Mouse (Mus musculus) heart, embryonic 12.5 days (tissue): ENCODE results near the gene Taar7b. TPM values are rescaled to one million over a fixed set of nuclear protein-coding genes. Genes with fewer than 3 reads are reported as not detected.

Experiments used
- ATAC-seq: fragments of 200-750 bp; cut with Nextera tagmentation; 2 replicates; pipeline ENCODE4 v1.8.0; 2017; ENCODE audit warnings: moderate TSS enrichment, moderate library complexity; ENCODE audit not compliant: insufficient number of reproducible peaks, low FRiP score
- H3K27ac ChIP-seq: fragments of 300-500 bp; sonication (generic); 2 replicates; pipeline ENCODE4 v1.5.1; 2016; ENCODE audit warnings: mild to moderate bottlenecking, moderate library complexity; ENCODE audit not compliant: poor library complexity, severe bottlenecking
- H3K27me3 ChIP-seq: fragments of 300-500 bp; sonication (generic); replicated peaks from 2 replicates; pipeline ENCODE4 v1.6.1; 2016; ENCODE audit warnings: mild to moderate bottlenecking, moderate library complexity
- H3K36me3 ChIP-seq: fragments of 300-500 bp; sonication (generic); 2 replicates; pipeline ENCODE4 v1.6.1; 2016; ENCODE audit warnings: mild to moderate bottlenecking, moderate library complexity
- H3K4me1 ChIP-seq: fragments of 300-500 bp; sonication (generic); replicated peaks from 2 replicates; pipeline ENCODE4 v1.6.1; 2016; ENCODE audit warnings: mild to moderate bottlenecking
- H3K4me2 ChIP-seq: fragments of 300-500 bp; sonication (generic); 2 replicates; pipeline ENCODE4 v1.6.1; 2016; ENCODE audit warnings: mild to moderate bottlenecking, moderate library complexity
- H3K4me3 ChIP-seq: fragments of 300-500 bp; sonication (generic); 2 replicates; pipeline ENCODE4 v1.5.1; 2016; ENCODE audit warnings: mild to moderate bottlenecking
- H3K9ac ChIP-seq: fragments of 300-500 bp; sonication (generic); 2 replicates; pipeline ENCODE4 v1.6.1; 2016; ENCODE audit warnings: mild to moderate bottlenecking, moderate library complexity
- H3K9me3 ChIP-seq: fragments of 300-500 bp; sonication (generic); replicated peaks from 2 replicates; pipeline ENCODE4 v1.6.1; 2016; ENCODE audit warnings: mild to moderate bottlenecking, moderate library complexity
- WGBS: fragments of 180-500 bp; shearing (Covaris S2); methylation state at CpG from one replicate; pipeline ENCODE4 v1.1.7; 2016; 5-methylcytosine and 5-hydroxymethylcytosine counted together
- polyA plus RNA-seq: library from polyadenylated mRNA; unstranded; fragments of >200 nt; fragmentation: Nextera tagmentation; extraction: Ambion mirVana; gene quantifications from 2 replicates; pipeline ENCODE4 v1.2.1, GENCODE M21; 2016

Taar7b gene
- not detected in 2 replicates for polyA plus RNA-seq

DNA sequence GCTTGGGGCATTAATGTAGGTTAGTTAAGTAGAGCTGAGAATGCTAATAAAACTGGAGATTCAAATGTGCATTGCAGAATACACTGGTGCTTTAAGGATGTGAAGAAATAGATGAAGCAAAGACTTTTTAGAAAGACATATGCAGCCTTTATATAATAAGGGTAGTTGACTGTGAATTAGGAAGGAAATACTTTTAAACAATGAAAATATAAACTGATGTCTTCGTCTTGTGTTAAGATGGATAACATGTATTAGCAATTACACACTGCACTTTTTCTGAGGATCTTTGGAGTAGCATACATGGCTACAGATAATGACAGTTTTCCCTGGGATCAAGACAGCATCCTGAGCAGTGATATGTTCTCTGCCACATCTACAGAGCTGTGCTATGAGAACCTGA is at the start of gene Taar7b:
Gene Taar7b, plus strand, starts transcription at position 301 of the 400 bp plus-strand sequence.
- H3K9me3 ChIP-seq: no peaks in the 10 kb centered on the region
- no peaks in the 10 kb centered on the region for H3K27me3 ChIP-seq
- H3K36me3 ChIP-seq: no peaks in the 10 kb centered on the region
- no peak within 1 kb of the TSS for H3K27ac ChIP-seq
- no peak within 1 kb of the TSS for H3K4me2 ChIP-seq
- H3K9ac ChIP-seq: no peak within 1 kb of the TSS
- ATAC-seq: no peak
- 84% methylated on average over 1 of the region's 1 CpGs for WGBS
- H3K4me3 ChIP-seq: no peak within 1 kb of the TSS
- no peaks in the 10 kb centered on the region for H3K4me1 ChIP-seq

DNA sequence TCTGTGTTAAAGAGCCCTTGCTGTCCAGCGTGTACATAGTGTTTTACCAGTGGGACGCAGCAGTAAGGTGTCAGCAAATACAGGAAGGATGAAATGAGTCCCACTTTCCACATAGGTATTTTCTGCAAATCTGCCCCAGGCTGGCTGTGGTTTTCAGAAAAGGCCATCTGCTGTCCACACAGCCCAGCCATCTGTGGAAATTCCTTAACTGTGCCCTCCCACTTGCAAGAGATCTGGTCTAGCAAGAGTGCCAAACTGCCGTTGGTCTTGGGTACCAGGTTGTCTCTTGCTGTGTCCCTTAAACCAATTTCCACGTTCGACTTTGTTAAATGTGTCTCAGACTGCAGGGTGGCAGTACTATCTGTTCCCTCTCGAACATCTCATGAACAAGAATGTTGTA is 48.0 kb upstream of the Taar7b start:
- Histone ChIP-seq H3K27ac (no peak overlapping the region), H3K36me3 (no peaks in the 10 kb centered on the region), H3K27me3 (no peaks in the 10 kb centered on the region), H3K4me1 (0 out of 2 replicates have a peak, but pooled peaks cover 13% of the 10 kb centered on the region), H3K4me3 (no peak overlapping the region), H3K9me3 (no peaks in the 10 kb centered on the region), H3K4me2 (no peak overlapping the region), H3K9ac (no peak overlapping the region)
- 78% methylated on average over 6 of the region's 6 CpGs for WGBS
- no peak for ATAC-seq

DNA sequence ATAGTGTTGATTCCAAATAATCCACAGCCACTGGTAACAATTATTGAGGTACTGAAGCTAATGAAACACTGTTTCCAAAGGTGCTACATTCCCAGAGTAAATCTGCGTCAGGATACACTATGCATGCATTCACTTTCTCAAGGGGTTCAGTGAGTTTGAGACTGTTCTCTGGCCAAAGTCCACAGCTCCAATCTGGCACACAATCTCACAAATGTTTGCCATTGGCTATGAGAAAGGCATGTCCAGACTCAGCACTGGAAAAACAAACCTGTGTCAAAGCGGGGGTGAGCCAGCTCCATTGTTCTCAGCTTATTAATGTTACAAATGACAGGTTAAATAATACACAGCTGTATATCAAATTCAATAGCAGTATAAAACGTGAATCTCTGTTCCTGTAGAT is 40.7 kb upstream of the Taar7b start:
- Histone ChIP-seq H3K9me3 (no peaks in the 10 kb centered on the region), H3K4me2 (no peak overlapping the region), H3K27ac (no peak overlapping the region), H3K4me3 (no peak overlapping the region), H3K36me3 (no peaks in the 10 kb centered on the region), H3K4me1 (0 out of 2 replicates have a peak, but pooled peaks cover 5% of the 10 kb centered on the region), H3K9ac (no peak overlapping the region), H3K27me3 (no peaks in the 10 kb centered on the region)
- no peak for ATAC-seq
- 55% methylated on average over 3 of the region's 3 CpGs for WGBS

DNA sequence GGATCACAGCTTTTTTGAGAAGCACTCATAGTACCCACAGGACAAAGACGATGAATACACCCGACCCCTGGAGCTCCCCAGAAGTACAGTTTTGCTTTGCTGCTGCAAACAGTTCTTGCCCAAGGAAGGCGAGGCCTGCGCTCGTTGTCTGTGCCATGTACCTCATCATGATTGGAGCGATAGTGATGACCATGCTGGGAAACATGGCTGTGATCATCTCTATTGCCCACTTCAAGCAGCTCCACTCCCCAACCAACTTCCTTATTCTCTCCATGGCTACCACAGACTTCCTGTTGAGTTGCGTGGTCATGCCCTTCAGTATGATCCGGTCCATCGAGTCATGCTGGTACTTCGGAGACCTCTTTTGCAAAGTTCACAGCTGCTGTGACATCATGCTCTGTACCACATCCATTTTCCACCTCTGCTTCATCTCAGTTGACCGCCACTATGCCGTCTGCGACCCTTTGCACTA is 39.3 kb upstream of the Taar7b start, which contains the start of gene Taar4:
Gene Taar4, plus strand, starts transcription at position 51 of the 472 bp plus-strand sequence.
- Histone ChIP-seq H3K4me3 (no peak within 1 kb of the TSS), H3K9me3 (no peaks in the 10 kb centered on the region), H3K27ac (no peak within 1 kb of the TSS), H3K9ac (no peak within 1 kb of the TSS), H3K27me3 (no peaks in the 10 kb centered on the region), H3K36me3 (no peaks in the 10 kb centered on the region), H3K4me1 (no peaks in the 10 kb centered on the region), H3K4me2 (no peak within 1 kb of the TSS)
- WGBS: 89% methylated on average over 13 of the region's 13 CpGs
- no peak for ATAC-seq

DNA sequence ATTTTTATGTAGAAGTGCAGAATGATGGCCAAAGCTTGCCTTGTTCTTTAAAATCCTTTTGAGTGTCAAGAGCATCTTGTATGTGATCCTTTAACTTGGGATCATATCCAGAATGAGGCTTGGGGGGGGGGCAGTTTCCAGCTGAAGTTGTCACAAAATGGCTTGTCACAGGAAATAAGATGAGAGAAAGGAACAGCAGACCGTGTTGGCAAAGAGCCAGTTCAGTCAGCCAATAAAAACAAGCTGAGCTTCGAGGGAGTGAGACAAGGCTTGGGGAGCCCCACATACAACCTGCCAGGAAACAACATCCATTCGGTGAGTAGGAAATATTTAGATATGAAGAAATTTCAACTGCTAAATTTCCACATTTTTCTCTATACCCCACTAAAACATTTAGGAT is 36.3 kb upstream of the Taar7b start:
- H3K9ac ChIP-seq: no peak overlapping the region
- H3K4me2 ChIP-seq: no peak overlapping the region
- H3K9me3 ChIP-seq: no peaks in the 10 kb centered on the region; the same call in 1 of the 2 replicates
- H3K27ac ChIP-seq: no peak overlapping the region
- ATAC-seq: peak; percentile 73
- H3K27me3 ChIP-seq: no peaks in the 10 kb centered on the region
- H3K4me3 ChIP-seq: no peak overlapping the region
- no peaks in the 10 kb centered on the region for H3K36me3 ChIP-seq
- 49% methylated on average over 3 of the region's 3 CpGs for WGBS
- H3K4me1 ChIP-seq: 0 out of 2 replicates have a peak, but pooled peaks cover 1% of the 10 kb centered on the region

DNA sequence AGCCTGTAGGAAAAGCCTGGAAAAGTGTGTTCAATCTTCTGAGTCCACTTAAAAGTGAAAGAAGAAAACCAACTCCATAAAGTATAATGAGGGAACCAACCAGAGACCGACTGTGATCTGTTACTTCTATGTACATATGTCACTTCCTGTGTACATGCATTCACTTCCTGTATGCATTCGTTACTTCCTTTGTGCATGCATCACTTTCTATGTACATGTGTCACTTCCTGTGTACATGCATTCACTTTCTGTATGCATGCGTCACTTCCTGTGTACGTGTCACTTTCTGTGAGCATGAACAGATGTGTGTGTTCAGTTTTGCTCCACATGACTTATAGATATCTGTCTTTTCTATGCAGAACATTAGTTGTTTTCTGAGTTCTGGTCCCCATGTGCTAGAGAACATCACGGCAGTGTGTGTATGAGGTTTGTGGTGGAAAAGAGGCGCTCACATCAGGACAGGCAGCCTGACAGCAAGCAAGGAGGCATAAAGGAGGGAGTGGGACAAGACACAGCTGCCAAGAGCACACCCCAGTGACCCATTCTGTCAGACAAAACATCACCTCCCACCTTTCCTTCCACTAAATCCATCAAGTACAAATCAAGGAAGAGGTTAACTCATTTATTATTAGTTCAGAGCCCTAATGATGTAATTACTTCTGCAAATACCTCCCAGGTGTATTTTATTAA is 34.7 kb upstream of the Taar7b start:
- Histone ChIP-seq H3K4me3 (no peak overlapping the region), H3K27me3 (no peaks in the 10 kb centered on the region), H3K36me3 (no peaks in the 10 kb centered on the region), H3K9ac (no peak overlapping the region), H3K4me2 (no peak overlapping the region), H3K27ac (no peak overlapping the region), H3K9me3 (no peaks in the 10 kb centered on the region; the same call in 1 of the 2 replicates), H3K4me1 (0 out of 2 replicates have a peak, but pooled peaks cover 2% of the 10 kb centered on the region)
- no peak for ATAC-seq
- 72% methylated on average over 6 of the region's 6 CpGs for WGBS

DNA sequence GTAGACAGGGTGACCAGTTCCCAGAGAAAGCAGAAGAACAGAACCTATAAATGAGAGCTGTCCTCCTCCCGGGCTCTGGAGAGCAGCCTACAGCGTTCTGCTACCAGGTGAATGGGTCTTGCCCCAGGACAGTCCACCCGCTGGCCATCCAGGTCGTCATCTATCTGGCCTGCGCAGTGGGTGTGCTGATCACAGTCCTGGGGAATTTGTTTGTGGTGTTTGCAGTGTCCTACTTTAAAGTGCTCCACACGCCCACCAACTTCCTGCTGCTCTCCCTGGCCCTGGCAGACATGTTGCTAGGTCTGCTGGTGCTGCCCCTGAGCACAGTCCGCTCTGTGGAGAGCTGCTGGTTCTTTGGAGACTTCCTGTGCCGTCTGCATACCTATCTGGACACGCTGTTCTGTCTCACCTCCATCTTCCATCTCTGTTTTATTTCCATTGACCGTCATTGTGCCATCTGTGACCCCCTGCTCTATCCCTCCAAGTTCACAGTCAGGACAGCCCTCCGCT is 29.0 kb upstream of the Taar7b start, which contains the start of gene Taar5:
Gene Taar5, plus strand, starts transcription at position 51 of the 510 bp plus-strand sequence.
- 82% methylated on average over 11 of the region's 11 CpGs for WGBS
- Histone ChIP-seq H3K9ac (no peak within 1 kb of the TSS), H3K36me3 (no peaks in the 10 kb centered on the region), H3K9me3 (no peaks in the 10 kb centered on the region; the same call in 1 of the 2 replicates), H3K4me1 (0 out of 2 replicates have a peak, but pooled peaks cover 2% of the 10 kb centered on the region), H3K27ac (no peak within 1 kb of the TSS), H3K27me3 (no peaks in the 10 kb centered on the region), H3K4me3 (no peak within 1 kb of the TSS), H3K4me2 (no peak within 1 kb of the TSS)
- ATAC-seq: no peak

DNA sequence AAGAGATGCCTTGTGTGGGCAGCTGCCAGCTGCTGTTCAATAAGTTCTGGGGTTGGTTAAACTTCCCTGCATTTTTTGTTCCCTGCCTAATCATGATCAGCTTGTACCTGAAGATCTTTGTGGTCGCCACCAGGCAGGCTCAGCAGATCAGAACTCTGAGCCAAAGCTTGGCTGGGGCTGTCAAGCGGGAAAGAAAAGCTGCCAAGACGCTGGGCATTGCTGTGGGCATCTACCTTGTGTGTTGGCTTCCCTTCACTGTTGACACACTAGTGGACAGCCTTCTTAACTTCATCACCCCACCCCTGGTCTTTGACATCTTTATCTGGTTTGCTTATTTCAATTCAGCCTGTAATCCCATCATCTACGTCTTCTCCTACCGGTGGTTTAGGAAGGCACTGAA is 28.5 kb upstream of the Taar7b start:
- 80% methylated on average over 5 of the region's 5 CpGs for WGBS
- Histone ChIP-seq H3K9ac (no peak overlapping the region), H3K4me3 (no peak overlapping the region), H3K4me1 (0 out of 2 replicates have a peak, but pooled peaks cover 2% of the 10 kb centered on the region), H3K36me3 (no peaks in the 10 kb centered on the region), H3K27ac (no peak overlapping the region), H3K4me2 (no peak overlapping the region), H3K27me3 (no peaks in the 10 kb centered on the region), H3K9me3 (no peaks in the 10 kb centered on the region; the same call in 1 of the 2 replicates)
- ATAC-seq: no peak

DNA sequence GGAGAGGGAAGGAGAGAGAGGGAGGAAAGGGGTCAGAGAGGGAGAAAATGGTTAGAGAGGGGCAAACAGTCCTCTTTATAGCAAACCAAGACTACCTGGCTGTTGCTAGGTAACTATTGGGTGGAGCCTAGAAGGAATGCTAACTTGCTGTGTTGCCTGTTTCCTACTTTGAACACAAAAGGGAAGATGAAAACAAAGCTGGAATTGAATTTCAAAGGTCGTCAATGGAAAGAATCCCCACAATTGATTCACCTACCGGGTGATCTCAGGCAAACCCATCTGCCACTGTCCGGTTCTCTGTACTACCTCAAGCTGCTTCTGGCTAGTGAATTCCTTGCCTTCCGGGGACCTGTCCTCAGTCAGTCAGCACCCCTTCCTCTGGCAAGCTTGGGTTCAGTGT is 21.8 kb upstream of the Taar7b start:
- no peak overlapping the region for H3K4me3 ChIP-seq
- H3K9ac ChIP-seq: no peak overlapping the region
- no peak overlapping the region for H3K27ac ChIP-seq
- no peak overlapping the region for H3K4me2 ChIP-seq
- 54% methylated on average over 4 of the region's 4 CpGs for WGBS
- H3K4me1 ChIP-seq: no peaks in the 10 kb centered on the region
- no peak for ATAC-seq
- no peaks in the 10 kb centered on the region for H3K27me3 ChIP-seq
- no peaks in the 10 kb centered on the region for H3K9me3 ChIP-seq
- no peaks in the 10 kb centered on the region for H3K36me3 ChIP-seq

DNA sequence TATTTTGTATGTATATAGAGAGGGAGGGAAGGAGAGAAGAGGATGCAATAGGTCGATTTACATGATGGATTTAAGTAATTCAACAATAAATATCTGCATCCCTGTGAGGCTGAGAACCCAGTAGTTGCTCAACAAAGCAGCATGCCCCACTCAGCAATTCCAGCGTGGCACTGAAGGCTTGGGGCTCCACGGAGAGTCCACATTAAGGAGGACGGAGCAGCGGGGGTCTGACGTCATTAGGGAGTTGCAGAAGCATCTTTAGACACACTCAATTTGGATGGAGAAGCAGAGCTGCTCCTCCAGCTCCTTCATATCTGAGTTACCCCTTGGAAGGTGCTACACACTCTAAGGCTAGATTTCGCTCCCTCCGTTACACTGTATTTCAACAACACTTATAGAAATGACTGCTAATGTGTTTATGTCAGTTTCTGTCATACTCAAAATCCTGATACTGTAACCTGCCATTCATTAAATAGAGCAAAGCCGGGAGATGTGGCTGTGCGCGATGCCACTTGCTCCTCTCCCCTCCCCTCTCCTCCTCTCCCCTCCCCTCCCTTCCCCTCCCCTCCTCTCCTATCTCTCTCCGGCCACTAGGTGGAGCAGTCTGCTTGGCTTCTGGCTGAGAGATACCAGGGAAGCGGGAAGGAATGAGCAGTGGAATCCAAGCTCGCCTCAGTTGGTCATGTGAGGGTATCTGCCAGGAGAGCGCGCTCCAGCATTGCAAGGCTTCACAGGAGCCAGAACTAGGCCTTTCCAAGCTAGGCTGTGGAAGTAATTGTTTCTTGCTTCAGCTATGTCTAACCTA is 20.6 kb upstream of the Taar7b start:
- no peaks in the 10 kb centered on the region for H3K9me3 ChIP-seq
- no peaks in the 10 kb centered on the region for H3K4me1 ChIP-seq
- 42% methylated on average over 16 of the region's 16 CpGs for WGBS
- H3K4me3 ChIP-seq: no peak overlapping the region
- no peaks in the 10 kb centered on the region for H3K36me3 ChIP-seq
- no peak overlapping the region for H3K9ac ChIP-seq
- H3K4me2 ChIP-seq: no peak overlapping the region
- H3K27ac ChIP-seq: no peak overlapping the region
- peak; percentile 61 for ATAC-seq
- H3K27me3 ChIP-seq: no peaks in the 10 kb centered on the region

DNA sequence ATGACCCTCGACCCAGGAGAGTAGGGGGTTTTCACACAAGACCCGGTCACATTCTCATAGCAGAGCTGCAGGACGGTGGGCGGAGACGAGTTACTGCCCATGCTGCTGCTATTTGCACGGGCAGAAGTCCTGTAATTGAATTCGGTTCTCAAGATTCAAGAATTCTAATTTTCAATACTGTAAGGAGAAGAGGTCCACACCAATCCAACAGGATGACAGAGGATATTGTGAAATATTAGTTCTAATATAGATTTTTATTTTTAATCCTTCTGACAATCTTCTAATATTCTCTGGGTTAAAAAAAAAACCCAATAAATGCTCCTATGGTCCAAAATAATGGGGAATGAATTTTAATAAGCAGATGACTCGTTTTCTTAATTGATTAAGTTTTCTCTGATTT is 14.2 kb upstream of the Taar7b start, which contains the start of gene Taar6:
Gene Taar6, minus strand, starts transcription at position 101 of the 400 bp plus-strand sequence.
- Histone ChIP-seq H3K36me3 (no peaks in the 10 kb centered on the region), H3K4me1 (no peaks in the 10 kb centered on the region), H3K27ac (no peak within 1 kb of the TSS), H3K4me2 (no peak within 1 kb of the TSS), H3K4me3 (no peak within 1 kb of the TSS), H3K9me3 (0 out of 2 replicates have a peak, but pooled peaks cover 3% of the 10 kb centered on the region), H3K9ac (no peak within 1 kb of the TSS), H3K27me3 (no peaks in the 10 kb centered on the region)
- WGBS: 68% methylated on average over 8 of the region's 8 CpGs
- ATAC-seq: no peak
